Mouse (Mus musculus) brain, embryonic 14.5 days (tissue): ENCODE results near the gene Mapkapk3.

Experiments used
- CTCF ChIP-seq: fragments of 200-500 bp; IDR thresholded peaks from 2 replicates; pipeline ENCODE4 v1.5.1; 2012; ENCODE audit warnings: inconsistent platforms, mild to moderate bottlenecking, moderate library complexity, borderline replicate concordance; ENCODE audit not compliant: insufficient read depth, insufficient read length; ENCODE audit errors: extremely low read depth
- POLR2A ChIP-seq: fragments of 200-500 bp; IDR thresholded peaks from 2 replicates; pipeline ENCODE4 v1.6.1; 2012; ENCODE audit warnings: mild to moderate bottlenecking, inconsistent platforms, borderline replicate concordance; ENCODE audit not compliant: poor library complexity, insufficient read depth, insufficient read length, severe bottlenecking; ENCODE audit errors: extremely low read depth

GRCm38 (mm10) chr9:107322461-107323050, 32.9 kb upstream of the Mapkapk3 start:
- TF ChIP-seq CTCF (no peak), POLR2A (no peak)
